ENCODE assay signal across 18 mouse cellular contexts in genomic region chr14:87497955-87498594, GRCm38 (mm10).
DNase-seq lines count a peak whose midpoint lies in the region; ATAC-seq lines count a peak whose summit lies in the region.
"Had no signal": no experiment of that assay in that cellular context is flagged by ENCODE, and none has a peak within 500 bp of the region (broad histone marks: within the 10 kb centered on the region; RNA-seq: fewer than 3 reads in every experiment).

No protein-coding gene starts in this region.

- peak; percentile 24 for DNase-seq in thymus, postnatal 0 days (ENCODE audit: low spot score)
- DNase-seq in thymus, postnatal 14 days, result no peak
- DNase-seq in CD4-positive, CD25-positive, alpha-beta regulatory T cell, adult 2 months (ENCODE audit: low read depth, low spot score), result peak; percentile 59
- peak; percentile 10 for DNase-seq in T-cell, adult 2 months (ENCODE audit: low spot score)
- no peak for DNase-seq in cerebellum, adult 8-10 months
- DNase-seq in kidney, postnatal 25 days, result no peak
- no peak for DNase-seq in right cerebral cortex, postnatal 14 days
- DNase-seq: adrenal gland, postnatal 14 days; cerebellum, adult 11 months; cerebellum, adult 2 months; cerebellum, postnatal 10 days; gastrocnemius, postnatal 10 days; gastrocnemius, postnatal 36 days; heart, postnatal 36 days had no signal

- ATAC-seq in inflammation-experienced regulatory T-cells, adult 6 months, result peak; percentile 84
- ATAC-seq: forebrain, embryonic 13.5 days; forebrain, embryonic 16.5 days; hindbrain, embryonic 16.5 days had no signal

Comparison
In these comparisons a context has a peak if more than half of its experiments do, and no peak if none do; other contexts are left out.
1. DNase-seq: peak in thymus, postnatal 0 days (single experiment), CD4-positive, CD25-positive, alpha-beta regulatory T cell, adult 2 months (single experiment) and T-cell, adult 2 months (single experiment); none in thymus, postnatal 14 days (single experiment), cerebellum, adult 8-10 months (single experiment), kidney, postnatal 25 days (0 of 2) and right cerebral cortex, postnatal 14 days (single experiment).